Mouse (Mus musculus) T-helper 17 cell (primary cell): ENCODE measurements around the gene Ddost.

Experiments
- in situ Hi-C, 2 experiments: fragments of 300-600 bp; cut with MboI, MseI; formaldehyde crosslinking; loops; 1 replicate in 1 of 2; 2 replicates in 1 of 2; pipeline ENCODE4 v1.15.1; 2025; ENCODE audit warnings: high pct_unique_total_duplicates in 2 of 2

Gene Ddost

GRCm38 (mm10) chr4:138304340-138305104 lies at the start of gene Ddost:
Ddost (plus strand) TSS chr4:138304730.
- in situ Hi-C loops = no loop called here

- in situ Hi-C loops = no loop called here
These were observed 47.3 kb upstream of the Ddost start for GRCm38 (mm10) chr4:138257116-138257687.

- in situ Hi-C loops = no loop called here
These were observed 45.9 kb upstream of the Ddost start for GRCm38 (mm10) chr4:138258663-138259062.

GRCm38 (mm10) chr4:138259482-138259881 lies 45.0 kb upstream of the Ddost start:
- in situ Hi-C loops = no loop called here

GRCm38 (mm10) chr4:138261843-138262681 lies 42.5 kb upstream of the Ddost start:
- in situ Hi-C loops = no loop called here

GRCm38 (mm10) chr4:138267869-138268268 lies 36.7 kb upstream of the Ddost start:
- in situ Hi-C loops = no loop called here

- in situ Hi-C loops = no loop called here
These were observed 32.2 kb upstream of the Ddost start for GRCm38 (mm10) chr4:138272011-138272997.

- in situ Hi-C loops = loop anchor here in 1 of 2 experiments (25.0 kb wide), 1 partner anchor 441 kb away; no protein-coding TSS in a partner anchor
These were observed 26.2 kb upstream of the Ddost start for GRCm38 (mm10) chr4:138278346-138278745.

GRCm38 (mm10) chr4:138282834-138283233 lies 21.7 kb upstream of the Ddost start:
- in situ Hi-C loops = loop anchor here in 1 of 2 experiments (25.0 kb wide), 1 partner anchor 446 kb away; no protein-coding TSS in a partner anchor

- in situ Hi-C loops = loop anchor here in 1 of 2 experiments (25.0 kb wide), 1 partner anchor 449 kb away; no protein-coding TSS in a partner anchor
These were observed 18.1 kb upstream of the Ddost start for GRCm38 (mm10) chr4:138286411-138286810.

- in situ Hi-C loops = loop anchor here in 1 of 2 experiments (25.0 kb wide), 1 partner anchor 451 kb away; no protein-coding TSS in a partner anchor
These were observed 15.8 kb upstream of the Ddost start for GRCm38 (mm10) chr4:138288691-138289090.

- in situ Hi-C loops = loop anchor here in 1 of 2 experiments (25.0 kb wide), 1 partner anchor 455 kb away; no protein-coding TSS in a partner anchor
These were observed 12.5 kb upstream of the Ddost start for GRCm38 (mm10) chr4:138292028-138292427.

- in situ Hi-C loops = loop anchor here in 1 of 2 experiments (25.0 kb wide), 1 partner anchor 456 kb away; no protein-coding TSS in a partner anchor
These were observed 11.1 kb upstream of the Ddost start for GRCm38 (mm10) chr4:138293261-138293948.

GRCm38 (mm10) chr4:138293949-138294550 lies 10.5 kb upstream of the Ddost start:
- in situ Hi-C loops = loop anchor here in 1 of 2 experiments (25.0 kb wide), 1 partner anchor 457 kb away; no protein-coding TSS in a partner anchor

GRCm38 (mm10) chr4:138301271-138301780 lies 3.2 kb upstream of the Ddost start:
- in situ Hi-C loops = no loop called here

GRCm38 (mm10) chr4:138303011-138303410 lies 1.5 kb upstream of the Ddost start:
- in situ Hi-C loops = no loop called here

GRCm38 (mm10) chr4:138303742-138304141 lies 788 bp upstream of the Ddost start:
- in situ Hi-C loops = no loop called here

GRCm38 (mm10) chr4:138307025-138307424 lies 2.5 kb downstream of the Ddost start:
- in situ Hi-C loops = no loop called here

GRCm38 (mm10) chr4:138307739-138308138 lies 3.2 kb downstream of the Ddost start:
- in situ Hi-C loops = no loop called here
